Mouse (Mus musculus): ENCODE data around the gene Gm42906. TPM values are rescaled to one million over a fixed set of nuclear protein-coding genes. Genes with fewer than 3 reads are reported as not detected.

The Gm42906 gene
- polyA plus RNA-seq, 1 experiment from 2014 or later = not detected

DNA sequence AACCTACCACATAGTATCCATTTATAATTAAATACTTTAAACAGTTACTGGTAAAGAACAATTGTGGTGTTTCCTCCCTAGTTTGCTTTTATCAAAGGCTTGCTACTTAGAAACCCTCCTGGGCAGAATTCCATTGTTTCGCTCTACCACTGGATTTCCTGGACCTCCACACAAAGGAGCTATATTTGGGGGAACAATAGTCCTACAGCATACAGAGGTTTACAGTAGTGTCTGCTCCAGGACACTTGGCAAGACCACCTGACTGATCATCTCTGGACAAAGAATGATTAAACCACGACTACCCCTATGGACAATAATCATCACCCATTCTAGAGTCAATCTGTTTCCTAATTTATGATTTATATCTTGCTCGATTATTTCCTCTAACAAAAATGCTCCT lies 228.7 kb downstream of the Gm42906 start:
- Histone ChIP-seq H3K27ac (replicated peaks) (no peak overlapping the region), H3K9ac (no peak overlapping the region), H3K36me3 (no peaks in the 10 kb centered on the region), H3K4me3 (replicated peaks) (no peak overlapping the region), H3K4me1 (0 out of 2 replicates have a peak, but pooled peaks cover 3% of the 10 kb centered on the region), H3K4me2 (replicated peaks) (no peak overlapping the region), H3K27me3 (no peaks in the 10 kb centered on the region), H3K9me3 (replicated peaks) (no peaks in the 10 kb centered on the region)
- 82% methylated on average over 3 of the region's 3 CpGs for WGBS
- no peak for ATAC-seq (ENCODE audit: insufficient number of reproducible peaks, low FRiP score, low TSS enrichment, low read depth)

- ATAC-seq (ENCODE audit: insufficient number of reproducible peaks, low FRiP score, low TSS enrichment, low read depth) = no peak
- WGBS = 65% methylated on average over 13 of the region's 13 CpGs
- Histone ChIP-seq H3K27me3 (no peaks in the 10 kb centered on the region), H3K4me1 (0 out of 2 replicates have a peak, but pooled peaks cover 3% of the 10 kb centered on the region), H3K27ac (replicated peaks) (no peak overlapping the region), H3K9me3 (replicated peaks) (no peaks in the 10 kb centered on the region), H3K4me2 (replicated peaks) (no peak overlapping the region), H3K4me3 (replicated peaks) (no peak overlapping the region), H3K9ac (no peak overlapping the region), H3K36me3 (no peaks in the 10 kb centered on the region)
These were observed 231.2 kb downstream of the Gm42906 start for GRCm38 (mm10) chr5:151196603-151197272.

DNA sequence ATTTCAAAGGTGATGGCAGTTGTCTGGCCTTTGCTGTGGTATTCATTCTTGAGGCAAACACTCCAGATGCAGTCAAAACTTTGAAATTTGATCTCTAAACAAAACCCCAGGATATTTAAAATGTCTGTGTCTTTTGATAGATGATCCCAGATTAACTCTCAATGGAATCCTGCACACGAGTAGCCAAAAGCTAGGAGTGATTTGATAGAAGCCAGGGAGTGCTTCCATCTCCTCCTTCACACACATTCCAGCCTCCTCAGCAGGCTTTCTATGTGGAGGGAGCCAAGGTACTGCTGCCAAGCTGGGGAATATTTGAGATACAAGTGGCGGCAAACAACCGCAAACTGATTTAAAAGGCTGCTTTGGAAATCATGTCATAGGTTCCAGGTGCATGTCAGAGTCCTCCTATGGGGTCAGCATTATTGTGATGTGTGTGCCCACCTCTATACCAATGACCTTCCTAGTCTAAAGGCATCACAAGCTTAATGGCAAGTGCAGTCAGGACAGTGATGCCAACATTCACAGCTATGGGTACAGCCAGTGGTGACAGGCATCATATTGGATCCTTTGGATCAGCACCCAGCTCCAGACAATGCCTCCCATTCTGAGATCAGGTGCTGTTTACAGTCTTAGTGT lies 234.0 kb downstream of the Gm42906 start:
- H3K36me3 ChIP-seq = no peaks in the 10 kb centered on the region
- H3K9me3 ChIP-seq (replicated peaks) = no peaks in the 10 kb centered on the region
- peaks cover 17% of the 10 kb centered on the region; the same call in 1 of the 2 replicates for H3K4me1 ChIP-seq
- no peak overlapping the region for H3K27ac ChIP-seq (replicated peaks)
- 46% methylated on average over 3 of the region's 3 CpGs for WGBS
- H3K4me2 ChIP-seq (replicated peaks) = no peak overlapping the region
- no peak for ATAC-seq (ENCODE audit: insufficient number of reproducible peaks, low FRiP score, low TSS enrichment, low read depth)
- H3K4me3 ChIP-seq (replicated peaks) = no peak overlapping the region
- no peaks in the 10 kb centered on the region for H3K27me3 ChIP-seq
- H3K9ac ChIP-seq = no peak overlapping the region

GRCm38 (mm10) chr5:151192266-151192665 lies 235.7 kb downstream of the Gm42906 start:
- 84% methylated on average over 2 of the region's 2 CpGs for WGBS
- Histone ChIP-seq H3K4me3 (replicated peaks) (no peak overlapping the region), H3K27me3 (no peaks in the 10 kb centered on the region), H3K9ac (no peak overlapping the region), H3K4me1 (peaks cover 17% of the 10 kb centered on the region; the same call in 1 of the 2 replicates), H3K36me3 (no peaks in the 10 kb centered on the region), H3K4me2 (replicated peaks) (no peak overlapping the region), H3K9me3 (replicated peaks) (no peaks in the 10 kb centered on the region), H3K27ac (replicated peaks) (no peak overlapping the region)
- no peak for ATAC-seq (ENCODE audit: insufficient number of reproducible peaks, low FRiP score, low TSS enrichment, low read depth)

DNA sequence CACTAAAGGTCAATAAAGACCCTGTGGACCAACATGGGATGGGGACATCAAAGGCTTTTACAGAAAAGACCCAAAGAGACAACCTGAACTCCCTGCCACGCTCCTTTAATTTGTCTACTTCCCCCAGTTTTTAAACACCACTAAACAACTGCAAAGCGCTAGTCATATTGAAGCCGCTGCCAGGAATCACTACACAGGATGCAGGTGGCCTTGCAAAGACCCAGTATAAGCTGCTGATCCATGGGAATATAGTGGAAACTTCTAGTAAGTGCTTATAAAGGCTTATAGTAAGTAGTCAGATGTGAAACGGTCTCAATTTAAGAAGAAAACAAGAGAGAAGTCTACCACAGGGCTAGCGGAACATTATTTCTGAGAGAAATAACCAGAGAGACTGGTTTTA lies 237.2 kb downstream of the Gm42906 start:
- Histone ChIP-seq H3K27me3 (no peaks in the 10 kb centered on the region), H3K36me3 (no peaks in the 10 kb centered on the region), H3K4me2 (replicated peaks) (peak overlapping the region; percentile 89), H3K4me3 (replicated peaks) (0 out of 2 replicates have a peak overlapping the region, but pooled peaks have one; percentile 64), H3K9ac (no peak overlapping the region), H3K27ac (replicated peaks) (no peak overlapping the region), H3K9me3 (replicated peaks) (no peaks in the 10 kb centered on the region), H3K4me1 (peaks cover 13% of the 10 kb centered on the region; the same call in 1 of the 2 replicates)
- 55% methylated on average over 5 of the region's 5 CpGs for WGBS
- no peak for ATAC-seq (ENCODE audit: insufficient number of reproducible peaks, low FRiP score, low TSS enrichment, low read depth)

DNA sequence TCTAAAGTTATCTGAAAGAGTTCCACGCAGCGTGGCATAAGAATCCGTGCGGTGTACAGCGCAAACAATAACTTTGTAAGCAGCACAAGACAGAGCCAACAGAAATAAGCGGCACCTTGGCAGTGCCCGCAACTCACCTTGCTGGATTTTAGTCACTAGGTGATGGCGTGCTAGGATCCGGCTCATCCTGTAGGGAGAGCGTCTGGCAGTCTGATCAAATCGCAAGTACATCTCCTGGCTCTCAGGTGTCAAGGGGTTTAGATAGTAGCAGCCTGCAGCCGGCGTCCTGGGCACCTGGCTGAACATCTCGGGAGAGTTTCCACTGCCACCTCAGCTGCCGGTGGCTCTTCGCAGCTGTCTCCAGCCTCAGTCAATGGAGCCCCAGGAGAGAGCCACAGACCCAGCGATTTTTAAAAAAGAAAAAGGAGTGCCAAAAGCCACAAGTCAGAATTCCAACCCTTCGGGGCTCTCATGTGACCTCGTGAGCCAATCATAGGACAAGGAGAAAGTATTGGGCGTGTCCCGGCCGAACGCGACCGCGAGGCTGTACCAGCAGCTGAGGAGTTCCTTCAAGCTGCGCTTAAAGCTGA lies 238.1 kb downstream of the Gm42906 start:
- peak; percentile 84 for ATAC-seq (ENCODE audit: insufficient number of reproducible peaks, low FRiP score, low TSS enrichment, low read depth)
- peak overlapping the region; percentile 54 for H3K9ac ChIP-seq
- H3K27ac ChIP-seq (replicated peaks) = 0 out of 2 replicates have a peak overlapping the region, but pooled peaks have one; percentile 48
- no peaks in the 10 kb centered on the region for H3K36me3 ChIP-seq
- no peaks in the 10 kb centered on the region for H3K27me3 ChIP-seq
- H3K4me1 ChIP-seq = peaks cover 13% of the 10 kb centered on the region; the same call in 1 of the 2 replicates
- H3K4me2 ChIP-seq (replicated peaks) = peak overlapping the region; percentile 89
- peak overlapping the region; percentile 64 for H3K4me3 ChIP-seq (replicated peaks)
- no peaks in the 10 kb centered on the region for H3K9me3 ChIP-seq (replicated peaks)
- WGBS = under 1% methylated on average over 27 of the region's 27 CpGs

DNA sequence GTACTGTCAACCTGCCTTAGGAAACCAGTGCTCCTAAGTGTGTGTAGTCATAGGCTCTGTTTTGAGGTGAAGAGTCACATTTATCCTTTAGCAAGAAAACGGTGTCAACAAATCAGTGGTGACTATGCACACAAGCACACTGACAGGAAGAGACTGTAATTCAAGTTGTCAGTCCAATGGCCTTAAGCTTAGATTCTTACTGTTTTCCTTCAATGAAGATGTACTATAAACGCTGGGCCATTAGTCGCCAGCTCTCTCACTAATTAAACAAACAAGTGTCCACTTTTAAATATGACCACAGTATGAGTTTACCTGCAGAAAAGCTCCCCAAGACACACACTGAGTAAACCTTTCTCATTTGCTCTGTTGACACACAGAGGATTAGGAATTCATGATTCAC lies 238.6 kb downstream of the Gm42906 start:
- 21% methylated on average over 3 of the region's 3 CpGs for WGBS
- H3K27ac ChIP-seq (replicated peaks) = no peak overlapping the region
- H3K4me1 ChIP-seq = peaks cover 13% of the 10 kb centered on the region; the same call in 1 of the 2 replicates
- peak overlapping the region; percentile 64 for H3K4me3 ChIP-seq (replicated peaks)
- H3K36me3 ChIP-seq = no peaks in the 10 kb centered on the region
- H3K9ac ChIP-seq = peak overlapping the region; percentile 54; the same call in 1 of the 2 replicates
- H3K9me3 ChIP-seq (replicated peaks) = no peaks in the 10 kb centered on the region
- ATAC-seq (ENCODE audit: insufficient number of reproducible peaks, low FRiP score, low TSS enrichment, low read depth) = no peak
- H3K27me3 ChIP-seq = no peaks in the 10 kb centered on the region
- H3K4me2 ChIP-seq (replicated peaks) = peak overlapping the region; percentile 89

GRCm38 (mm10) chr5:151188659-151189058 lies 239.3 kb downstream of the Gm42906 start:
- ATAC-seq (ENCODE audit: insufficient number of reproducible peaks, low FRiP score, low TSS enrichment, low read depth) = no peak
- 83% methylated on average over 6 of the region's 6 CpGs for WGBS
- H3K36me3 ChIP-seq = no peaks in the 10 kb centered on the region
- no peak overlapping the region for H3K9ac ChIP-seq
- H3K27ac ChIP-seq (replicated peaks) = no peak overlapping the region
- no peak overlapping the region for H3K4me2 ChIP-seq (replicated peaks)
- no peak overlapping the region for H3K4me3 ChIP-seq (replicated peaks)
- H3K4me1 ChIP-seq = peaks cover 13% of the 10 kb centered on the region; the same call in 1 of the 2 replicates
- H3K9me3 ChIP-seq (replicated peaks) = no peaks in the 10 kb centered on the region
- H3K27me3 ChIP-seq = no peaks in the 10 kb centered on the region

GRCm38 (mm10) chr5:151187336-151187735 lies 240.6 kb downstream of the Gm42906 start:
- no peak overlapping the region for H3K9ac ChIP-seq

DNA sequence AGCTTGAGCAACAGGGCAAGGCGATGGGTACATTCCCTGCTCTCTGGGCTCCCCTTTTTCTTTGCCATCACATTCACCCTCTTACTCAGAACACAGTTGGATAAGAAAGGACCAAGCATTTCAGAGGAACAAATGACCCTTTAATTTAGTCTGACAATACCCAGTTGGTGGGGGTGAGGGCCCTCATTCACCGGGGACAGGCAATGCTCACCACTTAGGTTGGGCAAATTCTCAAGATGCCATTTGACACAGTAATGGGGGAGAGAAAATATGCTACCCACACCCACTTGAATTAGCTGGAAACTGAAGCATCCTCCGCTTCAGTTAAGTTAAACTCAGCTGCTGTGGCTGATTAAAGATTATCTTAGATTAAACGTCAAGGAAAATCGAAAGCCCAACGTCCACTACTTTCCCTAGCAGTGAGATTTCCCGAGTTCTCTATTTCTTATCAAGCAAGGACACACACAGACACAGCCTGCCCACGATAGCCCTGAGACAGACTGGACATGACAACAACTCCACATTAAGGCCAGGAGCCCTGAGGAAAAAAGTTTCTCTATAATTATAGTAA lies 242.6 kb downstream of the Gm42906 start:
- no peak overlapping the region for H3K4me3 ChIP-seq (replicated peaks)
- H3K4me2 ChIP-seq (replicated peaks) = no peak overlapping the region
- no peak for ATAC-seq (ENCODE audit: insufficient number of reproducible peaks, low FRiP score, low TSS enrichment, low read depth)
- H3K9me3 ChIP-seq (replicated peaks) = no peaks in the 10 kb centered on the region
- peaks cover 9% of the 10 kb centered on the region; the same call in 1 of the 2 replicates for H3K4me1 ChIP-seq
- no peaks in the 10 kb centered on the region for H3K36me3 ChIP-seq
- no peak overlapping the region for H3K9ac ChIP-seq
- H3K27ac ChIP-seq (replicated peaks) = no peak overlapping the region
- no peaks in the 10 kb centered on the region for H3K27me3 ChIP-seq
- WGBS = 53% methylated on average over 8 of the region's 8 CpGs

More at GRCm38 (mm10) chr5:151187336-151187735, 240.6 kb downstream of the Gm42906 start:
- no peak for ATAC-seq (ENCODE audit: insufficient number of reproducible peaks, low FRiP score, low TSS enrichment, low read depth)
- Histone ChIP-seq H3K27me3 (no peaks in the 10 kb centered on the region), H3K36me3 (no peaks in the 10 kb centered on the region), H3K4me3 (replicated peaks) (no peak overlapping the region), H3K27ac (replicated peaks) (no peak overlapping the region), H3K9me3 (replicated peaks) (no peaks in the 10 kb centered on the region), H3K4me2 (replicated peaks) (no peak overlapping the region), H3K4me1 (peaks cover 13% of the 10 kb centered on the region; the same call in 1 of the 2 replicates)
- WGBS = 68% methylated on average over 11 of the region's 11 CpGs

GRCm38 (mm10) chr5:151183656-151184240 lies 244.2 kb downstream of the Gm42906 start:
- Histone ChIP-seq H3K9ac (no peak overlapping the region), H3K9me3 (replicated peaks) (no peaks in the 10 kb centered on the region), H3K27me3 (no peaks in the 10 kb centered on the region), H3K36me3 (no peaks in the 10 kb centered on the region), H3K4me3 (replicated peaks) (no peak overlapping the region), H3K4me2 (replicated peaks) (no peak overlapping the region), H3K27ac (replicated peaks) (no peak overlapping the region), H3K4me1 (no peaks in the 10 kb centered on the region)
- no peak for ATAC-seq (ENCODE audit: insufficient number of reproducible peaks, low FRiP score, low TSS enrichment, low read depth)
- WGBS = 69% methylated on average over 11 of the region's 11 CpGs
